Mouse (Mus musculus) liver, postnatal 0 days (tissue): Measurements from ENCODE around the gene Wdr54.

Experiments
- CTCF ChIP-seq: sonication (generic); IDR thresholded peaks from 2 replicates; pipeline ENCODE4 v1.5.1; 2016; ENCODE audit warnings: antibody characterized with exemption, low read depth
- EP300 ChIP-seq: IDR thresholded peaks from 2 replicates; pipeline ENCODE4 v1.6.1; 2016; ENCODE audit warnings: antibody characterized with exemption, low read depth, mild to moderate bottlenecking

DNA sequence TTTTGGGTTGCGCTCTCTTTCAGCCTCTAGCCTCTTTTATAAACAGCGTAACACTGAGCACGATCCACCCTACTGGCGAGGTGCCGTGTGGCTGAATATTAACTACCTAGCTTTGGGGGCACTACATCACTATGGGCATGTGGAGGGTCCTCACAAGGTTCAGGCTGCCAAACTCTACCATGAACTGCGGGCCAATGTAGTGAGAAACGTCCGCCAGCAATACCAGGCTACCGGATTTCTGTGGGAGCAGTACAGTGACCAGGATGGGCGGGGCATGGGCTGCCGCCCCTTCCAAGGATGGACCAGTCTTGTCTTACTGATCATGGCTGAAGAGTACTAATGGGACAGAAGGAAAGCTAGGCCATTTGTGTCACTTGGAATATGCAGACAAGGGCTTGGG lies 37.8 kb downstream of the Wdr54 start:
- TF ChIP-seq CTCF, result no peak
- no peak for TF ChIP-seq EP300
